Mouse (Mus musculus) stomach, embryonic 15.5 days (tissue): Measurements from ENCODE around the gene Maml2. TPM values are rescaled to one million over a fixed set of nuclear protein-coding genes. Genes with fewer than 3 reads are reported as not detected.

Source experiments
- ATAC-seq: fragments of 200-750 bp; cut with Nextera tagmentation; 2 replicates; pipeline ENCODE4 v1.8.0; 2017; ENCODE audit warnings: low read depth, moderate number of reproducible peaks, moderate TSS enrichment; ENCODE audit not compliant: insufficient read depth, low FRiP score
- H3K27ac ChIP-seq: fragments of 300-500 bp; sonication (generic); 2 replicates; pipeline ENCODE4 v1.5.1; 2015; ENCODE audit warnings: mild to moderate bottlenecking, inconsistent platforms
- H3K27me3 ChIP-seq: fragments of 300-500 bp; sonication (generic); replicated peaks from 2 replicates; pipeline ENCODE4 v1.6.1; 2015; ENCODE audit warnings: inconsistent platforms
- H3K36me3 ChIP-seq: fragments of 300-500 bp; sonication (generic); 2 replicates; pipeline ENCODE4 v1.6.1; 2015; ENCODE audit warnings: inconsistent platforms
- H3K4me1 ChIP-seq: fragments of 300-500 bp; sonication (generic); 2 replicates; pipeline ENCODE4 v1.6.1; 2015; ENCODE audit warnings: inconsistent platforms
- H3K4me2 ChIP-seq: fragments of 300-500 bp; sonication (generic); 2 replicates; pipeline ENCODE4 v1.6.1; 2015; ENCODE audit warnings: mild to moderate bottlenecking, inconsistent platforms
- H3K4me3 ChIP-seq: fragments of 300-500 bp; sonication (generic); replicated peaks from 2 replicates; pipeline ENCODE4 v1.5.1; 2015; ENCODE audit warnings: inconsistent platforms
- H3K9ac ChIP-seq: fragments of 300-500 bp; sonication (generic); 2 replicates; pipeline ENCODE4 v1.6.1; 2015; ENCODE audit warnings: inconsistent platforms
- H3K9me3 ChIP-seq: fragments of 300-500 bp; sonication (generic); 2 replicates; pipeline ENCODE4 v1.6.1; 2016; ENCODE audit warnings: inconsistent platforms
- WGBS: fragments of 180-500 bp; shearing (Covaris S2); methylation state at CpG from one replicate; pipeline ENCODE4 v1.1.7; 2015; 5-methylcytosine and 5-hydroxymethylcytosine counted together
- polyA plus RNA-seq: library from polyadenylated mRNA; unstranded; fragments of >200 nt; fragmentation: Nextera tagmentation; extraction: Ambion mirVana; gene quantifications from 2 replicates; pipeline ENCODE4 v1.2.1, GENCODE M21; 2015

Maml2 gene
- polyA plus RNA-seq, 1 experiment from 2014 or later = 8.5 TPM

DNA sequence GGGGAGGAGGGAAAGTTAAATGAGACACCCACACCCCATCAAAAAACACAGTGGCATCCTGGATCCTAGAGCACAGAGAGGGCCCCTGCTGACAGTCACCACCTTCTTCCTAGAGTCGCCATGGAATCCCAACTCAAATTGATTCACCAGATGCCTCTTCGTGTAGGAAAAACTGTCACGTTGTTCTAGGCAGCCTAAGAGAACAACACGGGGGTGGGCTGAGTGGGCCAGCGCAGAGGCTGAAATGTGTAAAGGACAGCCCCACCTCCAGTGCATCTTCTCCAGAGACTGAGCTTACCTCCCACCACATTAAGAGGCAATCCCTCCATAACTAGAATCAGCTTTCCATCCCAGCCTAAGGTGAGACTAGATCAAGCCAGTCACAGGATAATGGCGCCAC, 160.0 kb downstream of the Maml2 start:
- no peak overlapping the region for H3K27ac ChIP-seq
- no peaks in the 10 kb centered on the region for H3K9me3 ChIP-seq
- no peak overlapping the region for H3K9ac ChIP-seq
- H3K4me1 ChIP-seq = peaks cover 9% of the 10 kb centered on the region; the same call in 1 of the 2 replicates
- H3K4me3 ChIP-seq = no peak overlapping the region
- WGBS = 84% methylated on average over 6 of the region's 6 CpGs
- no peaks in the 10 kb centered on the region for H3K27me3 ChIP-seq
- no peaks in the 10 kb centered on the region for H3K36me3 ChIP-seq
- H3K4me2 ChIP-seq = no peak overlapping the region
- no peak for ATAC-seq

DNA sequence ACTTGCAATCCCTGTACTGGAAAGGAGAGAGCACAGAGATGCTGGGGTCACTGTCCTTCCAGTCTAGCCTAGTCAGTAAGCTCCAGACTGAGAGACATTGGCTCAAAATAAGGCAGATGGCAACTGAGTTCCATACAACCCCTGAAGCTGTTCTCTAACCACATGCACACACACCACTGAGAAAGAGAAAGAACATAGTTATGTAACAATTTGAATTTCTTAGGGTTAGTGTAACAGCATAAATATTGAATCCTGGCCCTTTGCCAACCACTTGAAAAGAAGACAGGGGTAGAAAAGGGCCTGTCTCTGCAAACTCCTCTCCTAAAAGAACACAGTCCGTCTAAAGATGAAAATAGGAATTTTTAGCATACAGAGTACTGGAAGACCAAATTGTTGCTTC, 161.6 kb downstream of the Maml2 start:
- no peak overlapping the region for H3K4me3 ChIP-seq
- peaks cover 9% of the 10 kb centered on the region; the same call in 1 of the 2 replicates for H3K4me1 ChIP-seq
- H3K4me2 ChIP-seq = no peak overlapping the region
- H3K36me3 ChIP-seq = no peaks in the 10 kb centered on the region
- H3K27me3 ChIP-seq = no peaks in the 10 kb centered on the region
- ATAC-seq = no peak
- H3K27ac ChIP-seq = no peak overlapping the region
- no peaks in the 10 kb centered on the region for H3K9me3 ChIP-seq
- no peak overlapping the region for H3K9ac ChIP-seq
- WGBS = 40% methylated on average over 1 of the region's 1 CpGs

DNA sequence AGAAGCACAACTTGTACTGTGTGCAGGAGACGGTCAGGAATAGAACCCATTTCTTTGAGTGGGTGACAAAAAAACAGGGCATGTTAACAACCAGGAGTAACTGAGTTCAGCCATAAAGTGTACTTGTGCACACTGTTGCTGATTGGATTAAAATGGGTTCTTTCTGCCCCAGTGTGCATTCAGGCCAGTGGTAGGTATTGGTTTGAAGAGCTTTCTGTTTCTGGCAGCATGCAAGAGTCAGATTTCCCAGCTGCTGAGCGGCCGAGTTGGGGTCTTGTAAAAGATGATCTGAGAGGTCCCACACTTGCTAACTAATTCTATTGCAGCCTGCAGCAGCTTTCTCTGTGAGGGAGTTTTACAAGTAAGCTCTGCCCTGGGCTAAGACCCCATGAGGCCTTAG, 162.3 kb downstream of the Maml2 start:
- Histone ChIP-seq H3K27me3 (no peaks in the 10 kb centered on the region), H3K27ac (no peak overlapping the region), H3K9ac (no peak overlapping the region), H3K4me1 (peaks cover 4% of the 10 kb centered on the region; the same call in 1 of the 2 replicates), H3K36me3 (no peaks in the 10 kb centered on the region), H3K4me3 (no peak overlapping the region), H3K4me2 (no peak overlapping the region), H3K9me3 (no peaks in the 10 kb centered on the region)
- 83% methylated on average over 3 of the region's 3 CpGs for WGBS
- ATAC-seq = no peak

DNA sequence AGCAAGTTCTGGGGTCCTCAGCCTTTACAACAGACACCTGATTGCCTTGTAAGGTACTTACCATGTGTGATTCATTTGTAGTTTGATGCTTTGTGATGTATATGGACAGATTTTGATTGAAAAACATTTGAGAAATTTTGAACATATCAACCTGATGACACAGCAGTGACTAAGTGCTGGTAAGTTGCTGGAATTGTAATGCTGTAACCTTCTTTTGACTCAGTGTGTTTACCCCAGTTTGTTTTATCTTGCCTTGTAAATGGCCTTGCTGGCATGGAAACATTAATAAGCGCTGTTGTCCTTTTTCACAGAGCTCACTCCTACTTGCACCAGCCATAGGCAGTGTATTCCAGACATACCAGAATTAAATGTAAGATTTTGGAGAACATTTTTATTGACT, 163.2 kb downstream of the Maml2 start:
- no peak overlapping the region for H3K27ac ChIP-seq
- no peaks in the 10 kb centered on the region for H3K4me1 ChIP-seq
- no peak overlapping the region for H3K9ac ChIP-seq
- no peaks in the 10 kb centered on the region for H3K36me3 ChIP-seq
- no peaks in the 10 kb centered on the region for H3K27me3 ChIP-seq
- H3K4me3 ChIP-seq = no peak overlapping the region
- no peaks in the 10 kb centered on the region for H3K9me3 ChIP-seq
- WGBS = 77% methylated on average over 1 of the region's 1 CpGs
- no peak overlapping the region for H3K4me2 ChIP-seq
- ATAC-seq = no peak

DNA sequence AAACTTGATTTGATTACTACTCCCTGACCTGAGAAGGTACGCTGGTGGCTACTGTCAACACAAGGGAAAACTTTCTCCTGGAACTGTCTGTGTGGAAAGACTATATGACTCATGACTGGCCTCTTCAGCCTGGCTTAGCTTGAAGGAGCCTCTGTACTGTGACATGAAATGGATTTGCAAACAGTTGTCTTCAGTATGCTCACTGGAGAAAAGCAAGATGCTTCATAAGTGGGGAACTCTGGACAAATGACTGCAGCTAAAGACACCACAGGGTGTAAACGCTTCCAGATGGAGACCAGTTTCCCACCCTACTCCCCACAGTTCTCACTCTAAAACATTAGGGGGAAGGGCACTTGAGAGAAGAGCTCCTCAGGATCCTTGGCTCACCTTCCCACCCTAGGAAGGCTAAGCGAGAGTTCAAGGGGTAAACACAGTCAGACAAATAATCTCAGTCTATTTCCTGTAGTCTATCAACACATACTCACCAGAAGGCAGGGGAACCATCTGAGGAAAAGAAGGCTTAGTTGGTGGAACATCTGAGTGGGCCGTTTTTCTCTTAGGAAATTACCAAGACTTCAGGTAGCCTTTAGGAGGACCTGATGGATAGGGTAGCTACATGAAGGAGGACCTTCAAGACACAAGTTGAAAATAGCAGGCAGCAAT, 167.7 kb downstream of the Maml2 start:
- no peak for ATAC-seq
- no peak overlapping the region for H3K9ac ChIP-seq
- no peak overlapping the region for H3K27ac ChIP-seq
- no peaks in the 10 kb centered on the region for H3K36me3 ChIP-seq
- no peaks in the 10 kb centered on the region for H3K27me3 ChIP-seq
- H3K9me3 ChIP-seq = no peaks in the 10 kb centered on the region
- H3K4me2 ChIP-seq = no peak overlapping the region
- 61% methylated on average over 4 of the region's 4 CpGs for WGBS
- H3K4me3 ChIP-seq = no peak overlapping the region
- H3K4me1 ChIP-seq = 0 out of 2 replicates have a peak, but pooled peaks cover 4% of the 10 kb centered on the region

DNA sequence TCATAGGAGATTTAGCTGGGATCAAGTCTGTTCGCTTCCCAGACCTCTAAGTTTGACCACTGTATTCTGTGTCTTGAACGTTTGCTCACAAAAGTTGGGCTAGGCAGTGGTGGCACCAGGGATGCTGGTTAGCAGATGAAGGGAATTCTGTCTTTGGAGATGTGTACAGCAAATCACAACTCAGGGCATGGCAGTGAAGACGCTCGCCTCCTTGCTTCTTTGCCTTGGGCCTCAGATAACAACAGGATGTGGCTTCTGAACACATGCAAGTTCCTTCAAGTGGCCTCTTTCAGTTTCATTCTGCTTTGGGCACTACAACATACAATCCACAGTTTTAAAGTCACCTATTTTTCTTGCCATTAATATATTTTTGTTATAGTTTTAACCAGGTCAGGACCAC, 168.6 kb downstream of the Maml2 start:
- Histone ChIP-seq H3K36me3 (no peaks in the 10 kb centered on the region), H3K4me2 (no peak overlapping the region), H3K4me3 (no peak overlapping the region), H3K4me1 (0 out of 2 replicates have a peak, but pooled peaks cover 4% of the 10 kb centered on the region), H3K27me3 (no peaks in the 10 kb centered on the region), H3K9me3 (no peaks in the 10 kb centered on the region), H3K9ac (no peak overlapping the region), H3K27ac (no peak overlapping the region)
- 62% methylated on average over 4 of the region's 4 CpGs for whole genome bisulfite sequencing
- ATAC-seq = no peak

DNA sequence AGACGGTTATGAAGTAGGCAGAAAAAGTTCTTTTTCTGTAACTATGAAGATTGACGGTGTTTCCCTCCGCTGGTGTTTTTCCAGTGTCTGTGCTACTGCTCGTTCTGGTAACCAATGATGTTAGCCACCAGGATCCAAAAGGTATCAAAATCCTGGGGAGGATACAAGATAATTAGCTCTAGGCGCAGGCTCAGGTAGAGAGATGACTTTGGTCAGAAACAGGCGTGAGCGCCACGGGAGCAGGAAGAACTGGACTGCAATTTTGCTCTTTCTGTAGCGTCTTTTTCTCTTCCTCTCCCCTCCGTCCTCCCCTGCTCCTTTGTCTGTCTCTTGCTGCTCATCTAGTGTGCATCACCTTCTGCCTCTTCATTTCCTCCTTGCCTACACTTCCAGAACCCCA, 169.1 kb downstream of the Maml2 start:
- Histone ChIP-seq H3K36me3 (no peaks in the 10 kb centered on the region), H3K4me2 (no peak overlapping the region), H3K9me3 (no peaks in the 10 kb centered on the region), H3K27me3 (no peaks in the 10 kb centered on the region), H3K9ac (no peak overlapping the region), H3K4me3 (no peak overlapping the region), H3K4me1 (0 out of 2 replicates have a peak, but pooled peaks cover 4% of the 10 kb centered on the region), H3K27ac (no peak overlapping the region)
- WGBS = 77% methylated on average over 10 of the region's 10 CpGs
- no peak for ATAC-seq

DNA sequence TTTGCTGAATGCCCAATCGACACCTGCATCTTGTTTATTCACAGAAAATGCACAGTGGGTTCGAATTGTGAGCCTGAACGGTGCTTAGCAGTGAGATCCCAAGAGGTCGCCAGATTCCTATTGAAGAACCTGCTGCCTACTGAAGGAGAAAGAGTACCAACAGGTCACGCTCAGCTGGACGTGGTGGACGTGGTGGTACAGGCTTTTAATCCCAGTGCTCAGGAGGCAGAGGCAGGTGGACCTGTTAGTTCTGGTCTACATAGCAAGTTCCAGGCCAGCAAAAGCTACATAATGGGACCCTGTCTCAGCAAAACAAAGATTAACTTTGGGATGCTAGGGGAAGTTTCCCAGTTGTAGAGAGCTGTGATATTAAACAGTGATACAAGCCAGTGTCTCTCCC, 170.0 kb downstream of the Maml2 start:
- Histone ChIP-seq H3K4me2 (no peak overlapping the region), H3K36me3 (no peaks in the 10 kb centered on the region), H3K4me3 (no peak overlapping the region), H3K9me3 (no peaks in the 10 kb centered on the region), H3K27me3 (no peaks in the 10 kb centered on the region), H3K9ac (no peak overlapping the region), H3K27ac (no peak overlapping the region), H3K4me1 (0 out of 2 replicates have a peak, but pooled peaks cover 4% of the 10 kb centered on the region)
- 75% methylated on average over 7 of the region's 7 CpGs for WGBS
- ATAC-seq = no peak

DNA sequence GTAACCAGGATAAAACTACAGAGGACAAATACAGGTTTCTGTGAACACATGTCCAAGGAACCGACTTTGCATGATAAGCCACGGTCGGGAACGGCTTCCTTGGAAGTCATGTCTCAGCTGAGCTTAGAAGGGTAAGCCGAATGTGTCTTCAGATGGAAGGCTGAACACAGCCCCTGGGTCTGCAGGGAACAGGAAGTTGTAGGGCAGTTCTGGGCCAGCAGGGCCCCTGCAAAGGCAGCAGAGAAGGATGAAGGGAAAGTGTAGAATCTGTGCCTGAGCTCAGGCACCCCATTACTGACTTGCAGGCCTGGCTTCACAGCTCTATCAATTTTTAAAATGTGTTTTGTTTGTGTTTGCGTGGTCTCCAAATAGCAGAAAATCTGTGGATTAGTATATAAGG, 171.0 kb downstream of the Maml2 start:
- H3K9me3 ChIP-seq = no peaks in the 10 kb centered on the region
- H3K9ac ChIP-seq = no peak overlapping the region
- H3K4me3 ChIP-seq = no peak overlapping the region
- 0 out of 2 replicates have a peak overlapping the region, but pooled peaks have one; percentile 40 for H3K27ac ChIP-seq
- H3K4me2 ChIP-seq = no peak overlapping the region
- WGBS = 71% methylated on average over 6 of the region's 6 CpGs
- ATAC-seq = no peak
- no peaks in the 10 kb centered on the region for H3K36me3 ChIP-seq
- 0 out of 2 replicates have a peak, but pooled peaks cover 4% of the 10 kb centered on the region for H3K4me1 ChIP-seq
- no peaks in the 10 kb centered on the region for H3K27me3 ChIP-seq

DNA sequence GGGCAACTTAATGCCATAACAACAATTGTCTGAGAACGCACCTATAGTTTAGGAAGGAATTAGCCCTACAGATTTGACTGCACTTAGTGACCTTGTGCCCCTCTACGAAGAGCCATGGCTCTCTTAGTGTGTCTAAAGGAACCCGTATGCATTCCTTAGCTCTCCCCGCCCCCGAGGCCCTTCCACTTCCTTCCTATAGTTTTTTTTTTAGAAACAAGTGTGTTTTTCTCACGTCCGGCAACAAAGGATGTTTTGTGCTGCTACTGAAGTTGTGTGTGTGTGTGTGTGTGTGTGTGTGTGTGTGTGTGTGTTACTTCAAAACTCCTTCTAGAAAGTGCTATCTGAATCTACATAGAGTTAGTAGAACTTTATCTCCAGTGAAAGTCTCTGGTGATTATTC, 172.3 kb downstream of the Maml2 start:
- 0 out of 2 replicates have a peak, but pooled peaks cover 4% of the 10 kb centered on the region for H3K4me1 ChIP-seq
- ATAC-seq = no peak
- H3K9ac ChIP-seq = no peak overlapping the region
- no peak overlapping the region for H3K27ac ChIP-seq
- no peak overlapping the region for H3K4me3 ChIP-seq
- no peaks in the 10 kb centered on the region for H3K9me3 ChIP-seq
- WGBS = 41% methylated on average over 7 of the region's 7 CpGs
- no peak overlapping the region for H3K4me2 ChIP-seq
- no peaks in the 10 kb centered on the region for H3K27me3 ChIP-seq
- no peaks in the 10 kb centered on the region for H3K36me3 ChIP-seq

DNA sequence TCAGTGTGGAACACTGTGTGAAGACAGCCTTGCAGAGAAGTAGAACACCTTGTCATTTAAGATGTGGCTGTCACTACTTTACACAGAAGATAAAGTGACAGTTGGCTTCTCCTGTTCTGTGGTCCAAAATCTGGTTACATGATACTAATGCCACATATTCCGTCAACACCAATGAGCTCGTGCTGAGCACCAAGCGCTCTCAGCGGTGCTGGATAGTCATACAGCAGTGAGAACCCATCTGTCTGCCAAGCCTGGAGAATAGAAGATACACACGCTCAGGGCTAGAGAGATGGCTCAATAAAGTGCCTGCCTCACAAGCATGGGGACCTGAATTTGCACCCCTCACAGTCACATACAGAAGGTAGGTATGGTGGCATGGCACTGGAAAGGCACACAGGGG, 177.2 kb downstream of the Maml2 start:
- no peak for ATAC-seq
- no peak overlapping the region for H3K27ac ChIP-seq
- H3K27me3 ChIP-seq = no peaks in the 10 kb centered on the region
- H3K9ac ChIP-seq = no peak overlapping the region
- no peaks in the 10 kb centered on the region for H3K36me3 ChIP-seq
- no peaks in the 10 kb centered on the region for H3K9me3 ChIP-seq
- no peak overlapping the region for H3K4me3 ChIP-seq
- no peak overlapping the region for H3K4me2 ChIP-seq
- WGBS = 86% methylated on average over 5 of the region's 5 CpGs
- no peaks in the 10 kb centered on the region for H3K4me1 ChIP-seq

DNA sequence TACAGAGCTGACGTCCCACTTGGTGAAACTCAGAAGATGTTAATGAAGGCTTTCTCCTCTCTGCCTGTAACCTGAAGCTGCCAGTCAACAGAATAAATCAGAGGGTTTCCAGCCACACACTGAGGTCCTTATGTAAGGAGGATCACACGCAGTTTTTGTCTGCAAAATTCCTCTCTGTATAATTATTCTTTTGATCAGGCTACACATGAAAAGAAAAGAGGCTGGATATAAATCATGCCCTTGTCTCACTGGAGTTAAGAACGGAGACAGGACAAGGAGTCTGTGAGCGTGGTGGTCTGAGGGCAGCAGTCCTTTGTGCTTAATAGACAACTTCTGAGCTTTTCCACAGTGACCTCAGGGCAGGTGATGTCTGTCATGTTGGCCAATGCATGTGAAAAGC, 181.5 kb downstream of the Maml2 start:
- H3K9ac ChIP-seq = no peak overlapping the region
- ATAC-seq = no peak
- no peaks in the 10 kb centered on the region for H3K9me3 ChIP-seq
- no peak overlapping the region for H3K27ac ChIP-seq
- H3K4me1 ChIP-seq = peaks cover 7% of the 10 kb centered on the region
- no peak overlapping the region for H3K4me3 ChIP-seq
- WGBS = 40% methylated on average over 4 of the region's 4 CpGs
- H3K4me2 ChIP-seq = no peak overlapping the region
- H3K27me3 ChIP-seq = no peaks in the 10 kb centered on the region
- no peaks in the 10 kb centered on the region for H3K36me3 ChIP-seq
